Mouse (Mus musculus) liver, embryonic 11.5 days (tissue): Measurements from ENCODE around the gene Osbp2. TPM values are rescaled to one million over a fixed set of nuclear protein-coding genes. Genes with fewer than 3 reads are reported as not detected.

Experiments used
- ATAC-seq: fragments of 200-750 bp; cut with Nextera tagmentation; replicated peaks from 2 replicates; pipeline ENCODE4 v1.8.0; 2017; ENCODE audit warnings: moderate number of reproducible peaks, mild to moderate bottlenecking, moderate TSS enrichment, moderate library complexity; ENCODE audit not compliant: low FRiP score
- DNase-seq: peaks from one replicate; pipeline ENCODE4 v3.0.0-alpha.2; 2017; ENCODE audit warnings: low spot score
- H3K27ac ChIP-seq: fragments of 300-500 bp; sonication (generic); 2 replicates; pipeline ENCODE4 v1.5.1; 2014; ENCODE audit warnings: mild to moderate bottlenecking, low read depth, low read length, control low read depth
- H3K27me3 ChIP-seq: fragments of 300-500 bp; sonication (generic); replicated peaks from 2 replicates; pipeline ENCODE4 v1.6.1; 2014; ENCODE audit warnings: low read length, mixed read lengths; ENCODE audit not compliant: control insufficient read depth, insufficient read depth
- H3K36me3 ChIP-seq: fragments of 300-500 bp; sonication (generic); 2 replicates; pipeline ENCODE4 v1.6.1; 2014; ENCODE audit warnings: mild to moderate bottlenecking, low read length, moderate library complexity, mixed read lengths; ENCODE audit not compliant: control insufficient read depth, insufficient read depth
- H3K4me1 ChIP-seq: fragments of 300-500 bp; sonication (generic); replicated peaks from 2 replicates; pipeline ENCODE4 v1.6.1; 2014; ENCODE audit warnings: low read length, mixed read lengths; ENCODE audit not compliant: control insufficient read depth, insufficient read depth
- H3K4me2 ChIP-seq: fragments of 300-500 bp; sonication (generic); 2 replicates; pipeline ENCODE4 v1.6.1; 2014; ENCODE audit warnings: mild to moderate bottlenecking, control low read depth, moderate library complexity
- H3K4me3 ChIP-seq: fragments of 300-500 bp; sonication (generic); 2 replicates; pipeline ENCODE4 v1.5.1; 2014; ENCODE audit warnings: low read depth, low read length, control low read depth
- H3K9ac ChIP-seq: fragments of 300-500 bp; sonication (generic); 2 replicates; pipeline ENCODE4 v1.6.1; 2014; ENCODE audit warnings: low read depth, low read length, control low read depth
- H3K9me3 ChIP-seq: fragments of 300-500 bp; sonication (generic); 2 replicates; pipeline ENCODE4 v1.6.1; 2016; ENCODE audit warnings: low read length, inconsistent platforms, mixed read lengths; ENCODE audit not compliant: control insufficient read depth
- WGBS: fragments of 180-500 bp; shearing (Covaris S2); extraction: QIAGEN DNeasy Blood & Tissue Kit; methylation state at CpG from one replicate; pipeline ENCODE4 v1.1.7; 2014; 5-methylcytosine and 5-hydroxymethylcytosine counted together
- polyA plus RNA-seq: library from polyadenylated mRNA; unstranded; fragments of >200 nt; fragmentation: Nextera tagmentation; extraction: Ambion mirVana; gene quantifications from 2 replicates; pipeline ENCODE4 v1.2.1, GENCODE M21; 2014

Osbp2 gene
- polyA plus RNA-seq, 1 experiment from 2014 or later = 0.38 TPM

- H3K36me3 ChIP-seq = no peaks in the 10 kb centered on the region
- no peak for ATAC-seq
- H3K27me3 ChIP-seq = no peaks in the 10 kb centered on the region
- H3K4me2 ChIP-seq = no peak overlapping the region
- H3K9ac ChIP-seq = no peak overlapping the region
- no peaks in the 10 kb centered on the region for H3K4me1 ChIP-seq
- WGBS = 25% methylated on average over 4 of the region's 4 CpGs
- no peak overlapping the region for H3K27ac ChIP-seq
- DNase-seq = no peak
- no peak overlapping the region for H3K4me3 ChIP-seq
- no peaks in the 10 kb centered on the region for H3K9me3 ChIP-seq
Measured at GRCm38 (mm10) chr11:3817986-3818758, 45.5 kb downstream of the Osbp2 start.

GRCm38 (mm10) chr11:3815951-3816350, 47.8 kb downstream of the Osbp2 start:
- no peaks in the 10 kb centered on the region for H3K36me3 ChIP-seq
- no peak for DNase-seq
- no peak for ATAC-seq
- no peak overlapping the region for H3K4me3 ChIP-seq
- H3K4me2 ChIP-seq = no peak overlapping the region
- H3K9me3 ChIP-seq = no peaks in the 10 kb centered on the region
- no peaks in the 10 kb centered on the region for H3K27me3 ChIP-seq
- H3K9ac ChIP-seq = no peak overlapping the region
- no peak overlapping the region for H3K27ac ChIP-seq
- no peaks in the 10 kb centered on the region for H3K4me1 ChIP-seq

DNA sequence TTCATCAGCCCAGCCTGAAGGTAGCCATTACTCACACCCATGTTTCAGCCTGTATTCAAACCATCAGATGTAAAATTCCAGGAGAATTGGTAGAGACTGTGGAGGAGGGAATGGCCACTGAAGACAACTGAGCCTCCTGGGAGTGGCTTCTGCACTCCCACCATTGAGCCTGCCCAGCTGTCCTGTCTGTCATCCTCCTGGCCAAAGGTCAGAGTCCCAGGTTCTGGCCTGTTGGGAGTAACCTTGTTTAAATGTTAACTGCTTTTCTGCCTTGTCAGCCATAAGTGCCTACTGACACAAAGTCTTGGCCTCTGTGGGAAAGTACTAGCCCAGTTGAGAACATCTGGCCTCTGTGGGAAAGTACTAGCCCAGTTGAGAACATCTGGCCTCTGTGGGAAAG, 50.4 kb downstream of the Osbp2 start:
- Histone ChIP-seq H3K27ac (no peak overlapping the region), H3K27me3 (no peaks in the 10 kb centered on the region), H3K4me1 (no peaks in the 10 kb centered on the region), H3K36me3 (no peaks in the 10 kb centered on the region), H3K9ac (no peak overlapping the region), H3K4me3 (no peak overlapping the region), H3K4me2 (no peak overlapping the region), H3K9me3 (no peaks in the 10 kb centered on the region)
- ATAC-seq = no peak
- DNase-seq = no peak

GRCm38 (mm10) chr11:3808162-3808561, 55.5 kb downstream of the Osbp2 start:
- ATAC-seq (no peak), DNase-seq (no peak)
- no peak overlapping the region for H3K9ac ChIP-seq
- no peak overlapping the region for H3K4me3 ChIP-seq
- no peaks in the 10 kb centered on the region for H3K27me3 ChIP-seq
- no peak overlapping the region for H3K27ac ChIP-seq
- no peaks in the 10 kb centered on the region for H3K9me3 ChIP-seq
- no peaks in the 10 kb centered on the region for H3K4me1 ChIP-seq
- 29% methylated on average over 3 of the region's 3 CpGs for WGBS
- H3K4me2 ChIP-seq = no peak overlapping the region
- H3K36me3 ChIP-seq = no peaks in the 10 kb centered on the region

DNA sequence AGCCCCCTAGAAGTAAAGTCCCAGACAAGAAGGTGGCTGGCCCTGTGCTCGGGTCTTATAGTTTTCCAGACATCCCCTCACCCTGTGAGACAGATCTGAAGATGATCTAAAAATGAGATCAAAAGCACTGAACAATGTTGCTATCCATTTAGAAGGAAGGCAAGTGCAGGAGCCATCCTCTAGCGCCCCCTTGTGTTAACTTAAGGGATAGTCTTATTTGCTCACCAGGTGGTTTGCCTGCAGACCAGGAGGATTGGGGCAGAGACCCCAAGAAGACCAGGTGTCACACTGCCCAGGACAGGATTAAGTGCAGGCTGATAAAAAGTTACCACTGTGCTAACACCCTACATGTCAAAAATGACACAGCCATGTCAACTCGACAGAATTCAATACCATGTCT, 58.3 kb downstream of the Osbp2 start:
- Histone ChIP-seq H3K4me3 (no peak overlapping the region), H3K9ac (no peak overlapping the region), H3K27me3 (no peaks in the 10 kb centered on the region), H3K4me2 (no peak overlapping the region), H3K27ac (no peak overlapping the region), H3K36me3 (no peaks in the 10 kb centered on the region), H3K4me1 (no peaks in the 10 kb centered on the region), H3K9me3 (no peaks in the 10 kb centered on the region)
- no peak for DNase-seq
- no peak for ATAC-seq
- 18% methylated on average over 3 of the region's 3 CpGs for WGBS

DNA sequence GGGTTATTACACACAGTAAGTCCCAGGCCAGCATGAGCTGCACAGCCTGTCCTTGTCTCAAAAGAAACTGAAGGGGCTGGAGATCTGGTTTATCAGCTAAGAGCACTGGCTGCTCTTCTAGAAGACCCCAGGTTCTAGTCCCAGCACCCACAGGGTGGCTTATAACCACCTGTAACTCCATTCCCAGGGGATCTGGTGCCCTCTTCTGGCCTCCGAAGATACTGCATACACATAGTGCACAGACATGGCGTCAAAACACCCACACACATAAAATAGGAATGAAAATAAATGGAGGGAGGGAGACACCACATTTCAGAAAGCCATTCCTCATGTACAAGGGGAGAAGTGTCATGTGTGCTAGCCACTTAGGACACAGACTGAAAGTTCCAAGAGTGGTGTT, 59.1 kb downstream of the Osbp2 start:
- DNase-seq (no peak), ATAC-seq (no peak)
- Histone ChIP-seq H3K27ac (no peak overlapping the region), H3K36me3 (no peaks in the 10 kb centered on the region), H3K9ac (no peak overlapping the region), H3K9me3 (no peaks in the 10 kb centered on the region), H3K27me3 (no peaks in the 10 kb centered on the region), H3K4me3 (no peak overlapping the region), H3K4me1 (no peaks in the 10 kb centered on the region), H3K4me2 (no peak overlapping the region)
- WGBS = 86% methylated on average over 2 of the region's 2 CpGs

DNA sequence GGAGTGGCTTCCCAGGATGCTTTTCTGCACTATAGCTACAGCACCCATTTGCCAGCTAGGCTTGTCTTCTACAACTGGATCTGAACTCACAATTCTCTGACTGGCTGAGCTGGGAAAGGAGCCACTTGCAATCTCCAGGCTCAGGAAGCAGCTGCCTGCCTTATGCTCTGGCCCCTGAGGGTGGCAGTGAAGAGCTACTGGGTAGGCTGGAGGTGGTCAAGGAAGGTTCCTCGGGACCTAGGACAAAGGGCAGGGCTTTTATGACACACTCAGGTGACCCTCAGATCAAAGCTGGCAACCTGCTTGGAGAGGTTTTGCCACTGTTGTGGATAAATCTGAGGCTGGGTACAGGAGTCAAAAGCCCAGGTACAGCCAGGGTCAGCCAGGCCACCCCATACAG, 61.6 kb downstream of the Osbp2 start:
- Histone ChIP-seq H3K9me3 (no peaks in the 10 kb centered on the region), H3K4me1 (no peaks in the 10 kb centered on the region), H3K9ac (no peak overlapping the region), H3K27me3 (no peaks in the 10 kb centered on the region), H3K4me2 (no peak overlapping the region), H3K36me3 (no peaks in the 10 kb centered on the region), H3K4me3 (no peak overlapping the region), H3K27ac (no peak overlapping the region)
- no peak for DNase-seq
- ATAC-seq = no peak
- 36% methylated on average over 1 of the region's 1 CpGs for WGBS

DNA sequence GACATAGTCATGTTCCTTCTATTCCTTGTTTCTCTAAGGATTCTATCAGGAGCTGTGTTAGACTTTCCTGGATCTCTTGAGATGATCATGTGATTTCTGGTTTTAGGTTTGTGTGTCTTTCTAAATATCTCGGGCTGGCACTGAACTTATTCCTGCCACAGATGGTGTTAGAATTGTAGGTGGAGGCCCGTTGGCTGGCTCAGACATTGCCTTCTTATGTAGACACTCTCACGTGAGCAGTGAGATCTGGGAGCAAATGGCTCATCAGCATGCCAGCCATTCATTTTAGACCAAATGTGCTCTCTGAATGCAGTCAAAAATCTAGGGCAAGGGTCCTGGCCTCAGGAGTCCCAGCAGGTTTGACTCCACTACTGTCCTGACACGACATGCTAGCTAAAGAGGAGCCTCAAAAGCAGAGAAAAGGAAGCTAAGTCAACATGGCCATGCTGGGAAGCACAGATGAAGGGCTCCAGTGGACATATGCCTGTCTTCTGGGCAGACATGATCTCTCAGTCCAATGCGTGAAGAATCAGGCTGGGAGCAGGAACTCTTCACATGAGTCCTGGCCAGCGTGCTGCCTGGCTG, 66.0 kb downstream of the Osbp2 start:
- no peaks in the 10 kb centered on the region for H3K4me1 ChIP-seq
- no peak overlapping the region for H3K9ac ChIP-seq
- H3K4me2 ChIP-seq = no peak overlapping the region
- no peak overlapping the region for H3K4me3 ChIP-seq
- H3K27ac ChIP-seq = no peak overlapping the region
- no peaks in the 10 kb centered on the region for H3K27me3 ChIP-seq
- no peaks in the 10 kb centered on the region for H3K36me3 ChIP-seq
- H3K9me3 ChIP-seq = no peaks in the 10 kb centered on the region
- no peak for DNase-seq
- 77% methylated on average over 6 of the region's 6 CpGs for WGBS
- ATAC-seq = no peak

DNA sequence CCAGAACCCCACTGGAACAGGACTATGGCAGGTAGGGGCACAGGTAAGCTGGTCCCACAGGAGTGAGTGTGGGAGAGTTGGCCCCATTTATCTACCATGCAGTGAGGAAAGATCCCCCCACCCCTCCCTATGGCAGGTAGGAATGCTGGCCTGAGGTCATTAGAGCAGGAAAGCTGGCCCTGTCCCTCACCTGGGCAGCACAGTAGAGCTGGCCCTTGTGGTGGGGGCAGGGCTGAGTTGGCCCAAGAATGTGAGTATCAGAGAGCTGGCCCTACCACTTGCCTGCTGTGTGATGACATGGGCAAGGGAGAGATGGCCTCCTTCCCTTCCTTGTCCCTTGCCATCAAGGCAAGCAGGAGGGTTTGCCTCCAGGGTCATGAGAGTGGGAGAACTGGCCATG, 73.0 kb downstream of the Osbp2 start:
- H3K27ac ChIP-seq = no peak overlapping the region
- no peaks in the 10 kb centered on the region for H3K4me1 ChIP-seq
- no peak for ATAC-seq
- no peaks in the 10 kb centered on the region for H3K36me3 ChIP-seq
- H3K4me2 ChIP-seq = no peak overlapping the region
- no peak overlapping the region for H3K4me3 ChIP-seq
- no peaks in the 10 kb centered on the region for H3K27me3 ChIP-seq
- H3K9me3 ChIP-seq = no peaks in the 10 kb centered on the region
- no peak overlapping the region for H3K9ac ChIP-seq
- DNase-seq = no peak
